Mouse (Mus musculus) liver, adult 2 months (tissue): ENCODE results near the gene Rnf213.

Experiments used
- CTCF ChIP-seq: fragments of 200-500 bp; IDR thresholded peaks from 2 replicates; pipeline ENCODE4 v1.5.1; 2011; ENCODE audit warnings: low read depth, low read length, control low read depth
- POLR2A ChIP-seq: fragments of 200-500 bp; IDR thresholded peaks from 2 replicates; pipeline ENCODE4 v1.6.1; 2011; ENCODE audit warnings: low read length, control low read depth; ENCODE audit not compliant: insufficient read depth; ENCODE audit errors: extremely low read depth

GRCm38 (mm10) chr11:119497451-119497850, 104.6 kb downstream of the Rnf213 start:
- TF ChIP-seq CTCF (no peak), POLR2A (no peak)
